Mouse (Mus musculus): ENCODE data around the gene Ikbke.

DNA sequence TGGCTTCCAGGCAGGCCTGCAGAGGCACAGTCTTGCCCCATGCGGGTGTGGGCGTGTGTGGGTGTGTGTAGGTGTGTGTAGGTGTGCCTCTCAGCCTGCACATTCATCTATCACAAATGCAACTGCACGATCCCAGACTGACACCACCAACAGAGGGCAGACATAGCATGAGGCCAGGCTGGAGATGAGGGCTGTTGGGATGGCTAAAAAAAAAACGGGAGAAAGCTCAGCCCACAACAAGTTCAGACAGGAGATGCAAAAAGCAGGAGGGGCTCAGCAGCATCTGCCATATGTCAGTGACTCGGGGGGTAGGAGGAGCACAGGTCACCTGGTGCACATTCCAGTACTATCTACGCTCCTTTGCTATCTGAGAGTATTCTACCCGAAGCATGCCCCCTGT lies 51.2 kb downstream of the Ikbke start:
- TF ChIP-seq CTCF (IDR thresholded peaks at IDR 0.05; ENCODE audit: insufficient read depth, low read depth, low read length) (no peak), POLR2A (IDR thresholded peaks at IDR 0.05; ENCODE audit: insufficient read depth, low read depth, low read length) (no peak)

All from olfactory bulb, adult 2 months (tissue).